Mouse (Mus musculus) embryonic stem cell, embryonic (primary cell): ENCODE data around the gene Prkag3.

ENCODE experiments used
- CTCF ChIA-PET, 4 experiments: fragments of 300-600 bp in 2 of 4; fragments of 350-600 bp in 2 of 4; sonication (Branson Sonifier 250); formaldehyde crosslinking; loops; one replicate each; lab custom pipeline; 2022; ENCODE audit warnings: inconsistent platforms in 2 of 4; lab: Charles Lee
- POLR2A ChIA-PET, 4 experiments: fragments of 300-600 bp in 2 of 4; fragments of 350-600 bp in 2 of 4; sonication (Branson Sonifier 250); formaldehyde crosslinking; loops; one replicate each; lab custom pipeline; 2022; ENCODE audit warnings: antibody characterized with exemption in 4 of 4, inconsistent platforms in 1 of 4; lab: Charles Lee

The Prkag3 gene

GRCm38 (mm10) chr1:74737500-74737899 lies 11.5 kb downstream of the Prkag3 start:
- ChIA-PET POLR2A (interaction anchor here in 1 of 4 experiments (0.9 to 1.0 kb wide), 2 partner anchors 15 to 535 kb away, joined by 3 read pairs; no protein-coding TSS in a partner anchor), CTCF (interaction anchor here in 2 of 4 experiments (0.7 to 0.8 kb wide), 2 partner anchors 15 to 46 kb away, joined by 3 read pairs; no protein-coding TSS in a partner anchor)

DNA sequence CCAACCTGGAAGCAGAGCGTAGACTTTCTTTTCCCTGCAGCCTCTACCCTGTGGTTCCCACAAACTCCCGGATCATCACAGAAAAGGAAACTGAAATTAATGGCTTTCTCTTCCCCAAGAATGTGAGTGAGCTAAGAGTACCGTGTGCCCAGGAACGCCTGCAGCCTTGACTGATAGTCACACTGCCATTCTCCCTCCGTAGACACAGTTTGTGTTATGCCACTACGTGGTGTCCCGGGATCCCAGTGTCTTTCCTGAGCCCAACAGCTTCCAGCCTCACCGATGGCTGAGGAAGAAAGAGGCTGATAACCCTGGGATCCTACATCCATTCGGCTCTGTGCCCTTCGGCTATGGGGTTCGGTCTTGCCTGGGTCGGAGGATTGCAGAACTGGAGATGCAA lies 12.0 kb downstream of the Prkag3 start:
- CTCF ChIA-PET: interaction anchor here in 2 of 4 experiments (0.7 to 0.8 kb wide), 2 partner anchors 15 to 45 kb away, joined by 3 read pairs; no protein-coding TSS in a partner anchor
- POLR2A ChIA-PET: interaction anchor here in 1 of 4 experiments (1.0 kb wide), 1 partner anchor 14 kb away, joined by 3 read pairs; no protein-coding TSS in a partner anchor

- ChIA-PET POLR2A (no interaction called here), CTCF (no interaction called here)
These were observed 20.6 kb downstream of the Prkag3 start for GRCm38 (mm10) chr1:74728446-74728845.

DNA sequence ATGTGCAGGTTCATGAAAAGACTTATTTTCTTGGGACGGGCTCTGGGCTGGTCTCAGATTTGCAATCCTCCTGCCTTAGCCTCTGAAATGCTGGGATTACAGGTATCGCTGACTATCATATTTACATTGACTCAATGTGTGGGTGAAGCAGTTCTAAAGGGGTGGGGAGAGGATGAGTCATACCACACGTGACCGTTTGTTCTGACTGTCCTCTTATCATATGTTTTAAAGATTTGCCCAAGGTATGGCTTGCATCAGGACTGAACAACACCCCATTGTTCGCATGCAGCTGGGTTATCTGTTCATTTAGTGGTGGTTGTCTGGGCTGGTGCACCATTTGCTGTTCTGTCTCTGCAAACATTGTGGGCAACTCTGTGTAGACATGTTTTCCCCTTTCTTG lies 22.3 kb downstream of the Prkag3 start:
- ChIA-PET POLR2A (interaction anchor here in 2 of 4 experiments (1.4 to 1.5 kb wide), 2 partner anchors 13 to 21 kb away, joined by 3 read pairs; no protein-coding TSS in a partner anchor), CTCF (interaction anchor here in 1 of 4 experiments (1.4 kb wide), 1 partner anchor 22 kb away, joined by 5 read pairs; the partner anchor contains the start of gene Prkag3)

DNA sequence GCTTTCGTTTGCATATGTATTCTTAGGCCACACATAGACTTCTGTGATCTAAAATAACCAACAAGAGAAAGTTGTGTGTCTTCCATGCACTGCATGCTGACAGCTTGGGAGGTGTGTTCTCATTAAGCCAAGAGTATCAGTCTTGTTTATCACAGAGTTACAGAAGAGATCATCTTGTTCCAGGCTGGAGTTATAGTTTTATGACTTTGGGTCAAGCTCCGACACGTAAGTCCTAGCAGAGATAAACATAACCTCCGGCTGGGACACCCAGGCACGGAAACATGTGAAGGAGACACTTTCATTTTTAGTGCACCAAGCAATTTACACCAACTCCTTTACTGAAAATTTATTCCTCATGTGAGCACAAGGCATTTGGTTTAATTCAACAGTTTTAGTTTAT lies 22.9 kb downstream of the Prkag3 start:
- CTCF ChIA-PET: interaction anchor here in 1 of 4 experiments (1.4 kb wide), 1 partner anchor 23 kb away, joined by 5 read pairs; the partner anchor contains the start of gene Prkag3
- POLR2A ChIA-PET: interaction anchor here in 2 of 4 experiments (1.4 to 1.5 kb wide), 2 partner anchors 12 to 22 kb away, joined by 3 read pairs; no protein-coding TSS in a partner anchor

DNA sequence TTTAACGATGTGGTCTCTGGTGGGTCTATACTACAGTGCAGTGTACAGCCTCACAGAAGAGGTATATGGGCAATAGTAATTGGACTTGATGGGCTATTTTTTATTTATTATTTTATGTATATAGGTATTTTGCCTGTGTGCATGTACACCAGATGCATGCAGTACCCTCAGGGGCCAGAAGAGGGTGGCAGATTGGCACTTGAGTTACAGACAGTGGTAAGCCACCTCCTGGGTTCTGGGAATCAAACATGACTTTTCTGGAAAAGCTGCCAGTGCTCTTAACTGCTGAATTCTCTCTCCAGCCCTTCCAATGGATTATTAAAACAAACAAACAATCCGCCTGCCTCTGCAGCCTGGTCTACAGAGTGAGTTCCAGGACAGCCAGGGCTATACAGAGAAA lies 25.3 kb downstream of the Prkag3 start:
- POLR2A ChIA-PET: interaction anchor here in 2 of 4 experiments (0.6 to 0.9 kb wide), 3 partner anchors 11 to 28 kb away, joined by 3 read pairs; partner anchors contain the start of gene Cyp27a1 (in 1 of the 2)
- CTCF ChIA-PET: interaction anchor here (0.6 to 2.5 kb wide), 18 partner anchors 9 to 594 kb away, joined by 3 to 12 read pairs (median 4); partner anchors contain the start of genes Cyp27a1 (in 2 of the 4) and Prkag3 (in 1 of the 4)

DNA sequence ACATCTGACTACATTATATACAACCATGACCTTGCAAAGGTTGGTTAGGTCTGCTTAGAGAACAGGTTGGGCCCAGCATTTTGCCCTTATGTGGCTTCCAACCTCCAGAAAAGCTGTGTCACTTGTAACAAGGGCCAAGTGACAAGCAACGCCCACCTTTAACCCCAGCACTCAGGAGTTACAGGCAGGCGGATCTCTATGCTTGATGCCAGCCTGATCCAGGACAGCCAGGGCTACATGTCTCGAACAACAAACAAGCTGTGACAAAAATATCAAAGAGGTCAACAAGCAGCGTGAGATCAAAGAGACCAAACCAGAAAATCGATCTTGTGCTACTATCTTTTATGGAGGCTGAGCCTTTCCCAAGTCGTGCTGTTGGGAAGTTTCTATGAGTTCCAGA lies 27.4 kb downstream of the Prkag3 start:
- CTCF ChIA-PET: interaction anchor here in 1 of 4 experiments (2.1 to 2.5 kb wide), 2 partner anchors 8 to 35 kb away, joined by 6 to 12 read pairs; partner anchors contain the start of gene Cyp27a1
- POLR2A ChIA-PET: interaction anchor here in 2 of 4 experiments (1.4 kb wide), 2 partner anchors 9 kb away, joined by 4 to 5 read pairs; partner anchors contain the start of gene Cyp27a1 (in 1 of the 2)

DNA sequence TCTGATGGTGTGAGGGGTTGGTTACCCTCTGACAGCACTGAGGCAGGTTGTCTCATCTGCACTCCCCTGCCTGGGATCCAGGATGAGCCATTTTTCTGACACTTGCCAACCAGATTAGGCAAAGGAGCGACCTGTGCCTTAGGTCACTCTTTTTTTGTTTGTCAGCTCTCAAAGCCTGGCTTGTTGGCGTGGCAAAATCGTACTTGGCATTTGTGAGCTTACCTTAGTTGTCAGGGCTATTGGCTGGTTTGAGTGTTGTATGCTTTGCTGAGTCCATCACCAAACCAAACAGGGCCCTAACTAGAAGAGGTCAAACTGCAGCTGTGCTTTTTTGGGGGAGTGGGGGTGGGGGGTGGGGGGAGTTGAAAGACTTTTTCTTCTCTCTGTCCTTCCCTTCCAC lies 29.7 kb downstream of the Prkag3 start:
- CTCF ChIA-PET: interaction anchor here in 1 of 4 experiments (0.6 to 1.4 kb wide), 2 partner anchors 89 to 139 kb away, joined by 3 to 4 read pairs; no protein-coding TSS in a partner anchor
- POLR2A ChIA-PET: interaction anchor here in 1 of 4 experiments (0.6 kb wide), 1 partner anchor 167 kb away, joined by 4 read pairs; no protein-coding TSS in a partner anchor

DNA sequence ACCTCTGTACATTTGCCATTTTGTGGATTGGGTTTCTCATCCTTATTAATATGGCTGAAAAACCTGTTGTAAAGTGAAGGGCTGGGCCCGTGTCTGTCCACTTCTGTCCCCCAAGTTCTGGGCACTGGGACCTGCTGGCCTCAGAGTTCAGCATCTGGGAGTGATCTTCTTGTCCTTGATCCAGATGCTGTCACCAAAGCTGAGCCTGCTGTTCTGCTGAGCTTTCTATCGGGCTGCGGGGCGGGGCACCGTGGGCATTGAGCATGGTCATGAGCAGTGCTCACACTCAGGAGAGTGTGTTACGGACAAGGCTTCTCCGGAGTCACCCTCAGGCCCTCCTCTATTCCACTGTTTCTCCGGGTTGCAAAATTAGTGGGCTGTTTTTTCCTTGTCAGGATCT lies 30.9 kb downstream of the Prkag3 start:
- CTCF ChIA-PET: no interaction called here
- POLR2A ChIA-PET: no interaction called here

DNA sequence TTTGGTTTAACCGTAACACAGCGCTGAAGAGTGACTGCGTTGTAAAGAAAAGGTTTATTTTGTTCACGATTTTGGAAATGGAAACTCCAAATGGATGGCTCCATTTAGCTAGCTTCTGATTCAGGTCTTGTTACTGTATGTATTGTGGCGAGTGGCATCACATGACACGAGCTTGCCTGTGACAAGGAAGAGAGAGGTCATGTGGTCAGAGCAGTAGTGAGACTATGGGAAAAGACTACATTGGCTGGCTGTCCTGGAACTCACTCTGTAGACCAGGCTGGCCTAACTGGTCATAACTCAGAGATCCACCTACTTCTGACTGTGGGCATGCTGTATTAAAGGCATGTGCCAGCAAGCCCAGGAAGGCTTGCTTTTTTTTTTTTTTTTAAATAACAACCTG lies 33.1 kb downstream of the Prkag3 start:
- ChIA-PET POLR2A (no interaction called here), CTCF (interaction anchor here in 1 of 4 experiments (0.5 to 0.7 kb wide), 2 partner anchors 72 to 177 kb away, joined by 3 read pairs; partner anchors contain the start of gene Cryba2)

DNA sequence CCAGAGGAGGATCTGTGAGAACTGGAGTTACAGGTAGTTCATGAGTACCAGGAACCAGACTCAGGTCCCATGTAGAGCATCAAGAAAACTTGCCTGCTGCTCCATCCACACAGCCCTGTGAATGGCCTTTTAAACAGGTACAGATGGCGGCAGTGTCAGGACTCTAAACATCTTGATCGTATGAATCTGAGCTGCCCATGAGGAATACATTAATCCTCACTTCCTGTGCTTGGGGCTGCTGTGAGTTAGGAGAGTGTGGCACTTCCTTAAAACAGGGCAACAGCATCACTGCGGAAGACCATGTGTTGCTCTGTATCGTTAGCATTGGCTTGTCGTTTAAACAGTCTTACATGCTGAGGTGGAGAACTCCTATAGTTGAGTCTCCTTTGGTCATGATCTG lies 33.6 kb downstream of the Prkag3 start:
- CTCF ChIA-PET: interaction anchor here in 2 of 4 experiments (0.5 to 1.5 kb wide), 3 partner anchors 8 to 178 kb away, joined by 3 to 4 read pairs (median 3); partner anchors contain the start of gene Cryba2 (in 1 of the 2)
- POLR2A ChIA-PET: interaction anchor here in 1 of 4 experiments (0.7 kb wide), 1 partner anchor 133 kb away, joined by 5 read pairs; no protein-coding TSS in a partner anchor

DNA sequence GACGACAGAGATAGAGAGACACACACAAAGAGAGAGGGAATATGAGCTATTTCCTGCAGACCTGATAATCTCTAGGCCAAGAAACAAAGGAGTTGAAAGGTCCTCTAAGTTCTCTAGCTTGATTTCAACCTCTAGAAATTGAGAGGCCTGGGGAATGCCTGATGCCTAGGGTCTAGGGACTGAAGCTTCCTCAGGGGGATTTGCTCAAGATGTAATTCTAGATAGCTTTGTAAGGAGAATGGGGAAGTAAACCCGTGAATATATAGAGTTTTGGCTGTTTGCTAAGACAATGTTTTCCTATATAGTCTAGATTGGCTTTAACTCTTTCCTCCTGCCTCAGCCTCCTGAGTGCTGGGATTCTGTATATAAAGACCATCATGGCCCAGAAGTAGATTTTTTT lies 34.1 kb downstream of the Prkag3 start:
- POLR2A ChIA-PET: interaction anchor here in 3 of 4 experiments (0.7 to 2.2 kb wide), 6 partner anchors 10 to 209 kb away, joined by 3 to 7 read pairs (median 6); partner anchors contain the start of genes Bcs1l (in 1 of the 3), Cnot9 (in 1 of the 3), Ttll4 (in 1 of the 3) and Zfp142 (in 1 of the 3)
- CTCF ChIA-PET: interaction anchor here in 3 of 4 experiments (0.7 to 1.5 kb wide), 3 partner anchors 9 to 301 kb away, joined by 3 to 4 read pairs (median 4); no protein-coding TSS in a partner anchor

- ChIA-PET POLR2A (interaction anchor here in 3 of 4 experiments (0.7 to 2.2 kb wide), 19 partner anchors 9 to 316 kb away, joined by 3 to 7 read pairs (median 4); partner anchors contain the start of genes Ttll4 (in 2 of the 3), Bcs1l (in 1 of the 3), Cnot9 (in 1 of the 3) and Wnt6 (in 1 of the 3)), CTCF (interaction anchor here in 3 of 4 experiments (0.7 to 1.7 kb wide), 9 partner anchors 9 to 113 kb away, joined by 3 to 12 read pairs (median 4); partner anchors contain the start of genes Prkag3 (in 1 of the 3), Rnf25 (in 1 of the 3) and Stk36 (in 1 of the 3))
These were observed 34.9 kb downstream of the Prkag3 start for GRCm38 (mm10) chr1:74713859-74714730.

DNA sequence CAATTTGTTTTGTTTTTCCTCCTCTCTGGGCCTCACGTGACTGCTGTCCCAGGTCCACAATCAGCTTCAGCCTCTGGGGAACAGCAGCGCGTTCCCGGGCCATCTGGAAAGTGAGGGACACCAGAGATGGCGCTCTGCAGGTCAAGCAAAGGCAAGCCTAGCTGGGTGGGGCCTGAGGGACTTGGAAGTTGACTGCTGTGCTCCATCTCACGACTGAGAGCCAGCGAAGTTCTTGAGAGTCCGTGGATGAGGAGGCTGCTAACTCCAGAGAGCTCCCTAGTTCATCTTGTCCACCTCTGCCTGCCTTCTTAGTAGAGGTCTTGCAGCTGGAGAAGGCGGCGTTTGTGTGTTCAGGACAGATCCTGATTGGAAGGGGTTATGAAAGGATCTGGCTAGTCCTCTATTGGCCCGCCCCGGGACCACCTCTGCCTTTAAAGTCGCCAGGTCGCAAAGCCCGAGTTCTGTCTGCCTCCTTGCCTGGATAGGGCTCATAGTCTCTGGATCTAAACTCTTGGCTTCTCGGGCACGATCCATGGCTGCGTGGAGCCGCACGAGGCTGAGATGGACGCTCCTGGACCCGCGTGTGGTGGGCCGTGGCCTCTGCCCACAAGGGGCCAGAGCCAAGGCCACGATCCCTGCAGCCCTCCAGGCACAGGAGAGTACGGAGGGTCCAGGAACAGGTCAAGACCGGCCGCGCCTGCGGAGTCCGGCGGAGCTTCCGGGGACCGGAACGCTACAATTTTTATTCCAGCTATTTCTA lies 35.7 kb downstream of the Prkag3 start, which contains the start of gene Cyp27a1:
Gene Cyp27a1 (plus strand): TSS at position 476 of the 760 bp plus-strand sequence.
- ChIA-PET CTCF (interaction anchor here in 3 of 4 experiments (0.7 to 1.7 kb wide), 12 partner anchors 10 to 538 kb away, joined by 3 to 12 read pairs (median 4); partner anchors contain the start of genes Prkag3 (in 1 of the 3), Rnf25 (in 1 of the 3) and Stk36 (in 1 of the 3)), POLR2A (interaction anchor here in 3 of 4 experiments (0.5 to 2.2 kb wide), 22 partner anchors 9 to 316 kb away, joined by 3 to 10 read pairs (median 4); partner anchors contain the start of genes Ttll4 (in 2 of the 3), Bcs1l (in 1 of the 3), Cnot9 (in 1 of the 3) and Wnt6 (in 1 of the 3))

GRCm38 (mm10) chr1:74712461-74713098 lies 36.4 kb downstream of the Prkag3 start:
- CTCF ChIA-PET: interaction anchor here in 3 of 4 experiments (0.7 to 1.7 kb wide), 10 partner anchors 10 to 539 kb away, joined by 3 to 12 read pairs (median 4); partner anchors contain the start of genes Prkag3 (in 1 of the 3), Rnf25 (in 1 of the 3) and Stk36 (in 1 of the 3)
- POLR2A ChIA-PET: interaction anchor here in 3 of 4 experiments (0.7 to 2.2 kb wide), 16 partner anchors 9 to 260 kb away, joined by 3 to 7 read pairs (median 4); partner anchors contain the start of genes Ttll4 (in 2 of the 3), Bcs1l (in 1 of the 3), Cnot9 (in 1 of the 3) and Wnt6 (in 1 of the 3)

DNA sequence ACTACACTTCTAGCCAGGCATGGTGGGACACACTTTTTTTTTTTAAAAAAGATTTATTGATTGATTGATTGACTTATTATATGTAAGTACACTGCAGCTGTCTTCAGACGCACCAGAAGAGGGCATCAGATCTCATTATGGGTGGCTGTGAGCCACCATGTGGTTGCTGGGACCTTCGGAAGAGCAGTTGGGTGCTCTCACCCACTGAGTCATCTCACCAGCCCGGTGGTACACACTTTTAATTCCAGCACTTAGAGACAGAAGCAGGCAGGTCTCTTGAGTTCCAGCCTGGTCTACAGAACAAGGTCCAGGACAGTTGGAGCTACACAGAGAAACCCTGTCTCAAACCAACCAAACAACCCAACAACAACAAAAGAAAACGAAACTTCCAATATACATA lies 37.0 kb downstream of the Prkag3 start:
- POLR2A ChIA-PET: interaction anchor here in 2 of 4 experiments (1.3 to 2.1 kb wide), 3 partner anchors 10 to 16 kb away, joined by 3 to 7 read pairs (median 5); no protein-coding TSS in a partner anchor
- CTCF ChIA-PET: interaction anchor here in 2 of 4 experiments (0.7 to 1.2 kb wide), 2 partner anchors 12 to 47 kb away, joined by 3 to 4 read pairs; no protein-coding TSS in a partner anchor
